Mouse (Mus musculus): ENCODE measurements around the gene 1110032F04Rik. TPM values are rescaled to one million over a fixed set of nuclear protein-coding genes. Genes with fewer than 3 reads are reported as not detected.
"Not testable (repeated sequence)": the region's sequence is repeated elsewhere in the genome, so short reads cannot be mapped to it uniquely, and the experiment has no call there.

Gene 1110032F04Rik
- not detected for total RNA-seq (2022)

DNA sequence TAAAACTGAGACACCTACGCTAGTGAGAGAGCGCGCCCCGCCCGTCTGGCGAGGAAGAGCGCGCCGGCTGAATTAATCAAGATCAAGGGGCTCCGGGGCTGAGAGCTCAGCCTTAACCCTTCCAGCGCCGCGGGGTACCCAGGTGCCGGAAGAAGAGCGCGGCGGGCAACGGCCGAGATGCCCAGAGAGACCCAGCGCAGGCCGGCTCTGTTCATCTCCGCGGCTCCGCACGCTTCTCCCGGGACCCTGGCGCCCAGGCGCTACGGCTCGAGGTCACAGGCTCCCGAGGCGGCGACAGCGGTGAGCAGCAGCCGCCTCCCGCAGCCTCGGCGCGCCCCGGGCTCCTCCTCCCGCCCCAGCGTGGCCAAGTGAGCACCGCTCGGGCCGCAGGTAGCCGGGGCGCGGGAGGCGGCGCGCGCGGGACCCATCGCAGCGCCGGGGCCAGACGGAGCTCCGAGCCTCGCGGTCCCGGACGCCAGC, at the start of gene 1110032F04Rik:
Gene 1110032F04Rik (plus strand): TSS at position 376 of the 480 bp plus-strand sequence.
- no peak for DNase-seq (ENCODE audit: low spot score in 2 of 2)

GRCm38 (mm10) chr3:68821406-68821805, 48.0 kb upstream of the 1110032F04Rik start:
- no peak for DNase-seq (ENCODE audit: low spot score in 2 of 2)

- DNase-seq (ENCODE audit: low spot score in 2 of 2), result no peak
These were observed 47.5 kb upstream of the 1110032F04Rik start for GRCm38 (mm10) chr3:68821926-68822341.

GRCm38 (mm10) chr3:68823876-68824764, 45.3 kb upstream of the 1110032F04Rik start:
- DNase-seq (ENCODE audit: low spot score in 2 of 2), result no peak

DNA sequence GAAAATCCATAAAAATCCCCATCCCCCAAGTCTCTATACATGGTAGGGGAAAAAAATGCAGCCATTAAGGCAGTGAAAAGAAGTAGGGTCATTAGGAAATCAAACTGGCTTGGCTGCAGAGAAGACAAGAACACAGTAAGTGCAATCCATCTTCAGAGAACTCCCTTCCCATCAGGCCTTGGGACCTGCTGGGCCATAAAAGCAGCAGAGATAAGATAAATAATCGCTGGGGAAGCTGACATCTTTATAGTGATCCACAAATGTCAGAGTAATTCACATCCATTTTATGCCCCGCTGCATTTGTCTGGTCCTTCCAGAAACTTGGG, 44.7 kb upstream of the 1110032F04Rik start:
- no peak for DNase-seq (ENCODE audit: low spot score in 2 of 2)

GRCm38 (mm10) chr3:68825151-68825550, 44.2 kb upstream of the 1110032F04Rik start:
- no peak for DNase-seq (ENCODE audit: low spot score in 2 of 2)

DNA sequence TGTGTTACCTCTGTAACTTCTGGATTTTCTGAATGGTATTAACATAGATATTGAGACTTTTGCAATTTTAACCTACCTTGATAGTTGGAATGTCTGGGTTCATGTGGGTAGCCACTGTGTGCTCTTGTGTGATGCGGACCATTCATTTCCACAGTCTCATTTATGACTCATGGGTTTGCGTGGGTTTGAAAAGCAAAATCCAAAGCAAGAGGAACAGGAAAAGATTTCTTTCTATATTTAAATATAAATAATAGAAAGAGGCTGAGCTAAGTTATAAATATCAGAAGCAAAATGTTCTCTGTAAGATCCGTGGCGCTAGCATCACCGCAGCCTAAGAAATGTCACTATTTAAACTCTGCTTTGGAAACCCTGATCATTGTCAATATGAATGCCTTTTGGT, 41.7 kb upstream of the 1110032F04Rik start:
- DNase-seq (ENCODE audit: low spot score in 2 of 2), result no peak

DNA sequence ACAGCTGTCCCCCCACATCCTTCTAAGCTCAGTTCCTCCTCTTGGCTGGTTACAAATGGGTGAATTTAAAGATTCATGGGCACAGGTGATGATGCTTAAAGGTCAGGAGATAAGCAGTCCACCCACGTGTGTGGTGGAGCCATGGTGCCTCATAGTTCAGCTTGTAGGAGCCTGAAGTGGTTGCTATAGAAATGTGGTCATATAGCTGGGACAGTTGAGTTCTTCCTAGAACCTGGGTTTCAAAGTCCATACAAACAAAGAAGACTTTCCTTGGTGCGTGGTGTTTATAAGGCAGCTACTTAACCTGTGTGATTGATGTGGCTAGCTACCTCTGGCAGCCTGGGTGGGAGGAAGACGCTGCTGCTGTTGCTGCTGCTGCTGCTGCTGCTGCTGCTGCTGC, 39.4 kb upstream of the 1110032F04Rik start:
- DNase-seq (ENCODE audit: low spot score in 2 of 2), result no peak

- DNase-seq (ENCODE audit: low spot score in 2 of 2), result no peak
These were observed 32.4 kb upstream of the 1110032F04Rik start for GRCm38 (mm10) chr3:68836857-68837499.

DNA sequence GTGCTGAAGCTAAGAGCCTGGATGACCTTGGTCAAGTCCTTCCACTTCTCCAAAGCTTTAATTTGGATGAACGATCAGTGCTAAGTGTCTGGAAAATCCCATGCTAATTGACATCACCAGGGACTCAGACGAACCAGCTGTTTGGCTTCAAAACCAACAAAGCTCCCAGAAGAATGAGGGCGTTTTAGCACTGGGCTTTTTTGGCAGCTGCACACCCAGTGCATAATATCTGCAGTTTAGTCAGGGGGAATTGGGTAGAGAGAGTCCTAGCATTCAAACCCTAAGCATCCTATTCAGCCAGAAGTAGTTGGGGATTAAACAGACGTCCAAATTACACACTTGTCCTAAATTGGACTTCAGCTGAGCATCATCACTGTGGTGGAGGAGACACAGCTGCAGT, 29.2 kb upstream of the 1110032F04Rik start:
- no peak for DNase-seq (ENCODE audit: low spot score in 2 of 2)

DNA sequence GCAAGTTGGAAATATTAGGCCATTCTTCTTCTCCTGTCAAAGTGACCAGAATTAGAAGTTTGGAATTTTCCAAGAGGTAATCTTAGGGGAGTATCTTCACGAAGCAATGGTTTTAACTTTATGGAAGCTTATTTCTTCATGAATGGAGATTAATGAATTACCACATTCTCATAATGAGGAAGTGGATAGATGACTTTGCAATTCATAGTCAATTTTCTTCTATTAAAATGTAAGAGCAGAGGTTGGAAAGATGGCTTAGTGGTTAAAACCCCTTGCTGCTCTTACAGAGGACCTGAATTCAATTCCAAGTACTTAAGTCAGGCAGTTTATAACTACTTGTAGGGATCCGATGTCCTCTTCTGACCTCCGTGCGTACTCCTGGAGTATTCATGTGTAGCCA, 25.4 kb upstream of the 1110032F04Rik start:
- no peak for DNase-seq (ENCODE audit: low spot score in 2 of 2)

DNA sequence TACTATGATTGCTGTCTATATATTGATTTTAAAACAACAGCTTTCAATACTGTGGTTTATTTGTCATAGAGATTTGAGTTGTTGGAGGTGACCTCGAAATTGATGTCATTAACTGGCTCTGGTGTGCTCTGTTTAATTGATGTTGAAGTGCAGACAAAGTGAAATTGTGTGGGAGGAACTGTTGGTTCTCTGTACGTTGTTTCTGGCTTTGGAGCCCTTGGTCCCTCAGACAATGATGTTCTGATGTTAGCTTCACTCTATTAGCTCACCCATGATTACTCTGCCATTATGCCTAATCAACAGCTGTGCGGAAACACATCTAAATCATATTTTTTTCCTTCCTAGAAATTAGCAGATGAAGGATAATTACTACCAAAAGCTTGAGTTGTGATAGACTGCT, 21.1 kb upstream of the 1110032F04Rik start:
- DNase-seq (ENCODE audit: low spot score in 2 of 2), result no peak

- DNase-seq (ENCODE audit: low spot score in 2 of 2), result no peak
These were observed 17.0 kb upstream of the 1110032F04Rik start for GRCm38 (mm10) chr3:68852414-68852813.

- DNase-seq (ENCODE audit: low spot score in 2 of 2), result no peak
These were observed 543 bp downstream of the 1110032F04Rik start for GRCm38 (mm10) chr3:68869691-68870567.

- no peak for DNase-seq (ENCODE audit: low spot score in 2 of 2)
These were observed 1.2 kb downstream of the 1110032F04Rik start for GRCm38 (mm10) chr3:68870568-68870950.

- no peak for DNase-seq (ENCODE audit: low spot score in 2 of 2)
These were observed 4.7 kb downstream of the 1110032F04Rik start for GRCm38 (mm10) chr3:68874079-68874478.

GRCm38 (mm10) chr3:68886845-68887244, 17.5 kb downstream of the 1110032F04Rik start:
- no peak for DNase-seq (ENCODE audit: low spot score in 2 of 2)

DNA sequence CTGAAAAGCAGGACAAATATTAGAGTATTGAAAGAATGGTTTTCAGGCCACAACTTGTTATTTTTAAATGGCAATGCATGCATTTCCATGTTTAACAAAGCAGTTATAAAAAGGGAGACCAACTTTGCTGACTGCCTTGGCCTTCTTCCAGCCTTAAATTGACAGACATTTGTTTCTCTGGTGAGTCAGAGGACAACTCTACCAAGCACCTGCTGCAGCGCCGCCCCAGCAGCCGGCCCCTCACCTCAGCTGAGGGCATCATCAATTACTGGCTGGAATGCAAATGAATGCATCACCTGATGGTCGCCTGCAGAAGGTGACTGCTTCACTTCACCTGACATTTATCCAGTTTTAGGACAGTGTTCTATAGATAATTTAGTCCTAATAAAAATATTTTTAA, 26.0 kb downstream of the 1110032F04Rik start:
- DNase-seq (ENCODE audit: low spot score in 2 of 2), result no peak

GRCm38 (mm10) chr3:68897154-68897553, 27.8 kb downstream of the 1110032F04Rik start:
- no peak for DNase-seq (ENCODE audit: low spot score in 2 of 2)

DNA sequence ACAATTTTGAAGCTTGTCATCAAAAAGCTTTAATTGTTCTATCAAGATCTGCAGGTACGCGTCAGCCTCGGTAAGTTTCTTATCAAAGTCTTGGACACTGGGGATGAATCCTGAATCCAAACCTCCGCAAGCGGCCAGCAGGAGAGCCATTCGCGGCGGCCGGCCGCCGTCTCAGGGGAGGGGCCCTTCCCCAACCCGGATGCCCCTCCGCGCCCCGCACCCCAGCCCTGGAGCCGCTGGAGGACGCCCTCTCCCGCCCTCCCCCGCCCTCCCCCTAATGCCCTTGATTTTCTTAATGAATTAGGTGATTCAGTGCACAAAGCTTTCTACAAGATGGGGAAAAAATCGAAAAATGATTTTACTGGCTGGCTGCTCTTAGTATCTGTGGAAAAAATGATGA, 33.2 kb downstream of the 1110032F04Rik start:
- not testable (repeated sequence) for DNase-seq (ENCODE audit: low spot score in 2 of 2)

DNA sequence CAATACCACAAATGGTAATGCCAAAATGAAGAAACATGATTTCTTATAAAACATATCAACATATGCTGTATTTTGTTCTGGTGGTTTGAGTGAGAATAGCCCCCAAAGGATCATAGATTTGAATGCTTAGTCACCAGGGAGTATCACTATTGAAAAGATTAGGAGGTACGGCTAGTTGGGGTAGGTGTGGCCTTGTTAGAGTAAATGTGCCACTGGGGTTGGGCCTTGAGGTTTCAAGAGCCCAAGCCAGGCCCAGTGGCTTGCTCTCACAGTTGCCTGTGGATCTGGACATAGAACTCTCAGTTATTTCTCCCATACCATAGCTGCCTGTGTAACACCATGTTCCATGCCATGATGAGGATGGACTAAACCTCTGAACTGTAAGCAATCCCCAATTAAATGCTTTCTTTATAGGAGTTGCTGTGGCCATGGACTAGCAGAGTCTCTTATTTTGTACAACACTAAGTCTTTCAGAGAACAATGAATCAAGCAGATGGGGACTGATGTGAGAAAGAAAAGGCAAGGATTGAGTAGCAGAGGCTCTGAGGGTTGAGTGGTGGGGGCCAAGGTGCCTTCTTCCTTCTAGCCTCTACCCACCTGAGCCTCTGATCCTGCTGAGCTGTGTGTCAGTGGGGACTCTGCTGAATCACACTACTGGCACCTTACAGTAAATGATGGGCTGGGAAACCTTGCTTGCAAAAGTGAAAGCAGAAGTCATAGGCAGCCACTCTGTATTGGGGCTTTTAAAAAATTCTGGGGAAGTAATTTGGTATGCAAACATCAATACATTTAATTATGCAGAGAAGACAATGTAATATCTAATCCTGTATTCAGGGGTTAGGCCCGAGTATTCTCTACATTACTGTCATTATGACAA, 35.8 kb downstream of the 1110032F04Rik start:
- no peak for DNase-seq (ENCODE audit: low spot score in 2 of 2)
